Mouse (Mus musculus) thymus, postnatal 14 days (tissue): ENCODE data around the gene Spats2l.
A peak's percentile ranks its signal among the peaks of the same experiment; 100 is the strongest.

ENCODE experiments used
- DNase-seq: peaks from one replicate; pipeline ENCODE4 v3.0.0; 2021

Gene Spats2l

GRCm38 (mm10) chr1:57901494-57901893, 127.5 kb downstream of the Spats2l start:
- DNase-seq: no peak

- no peak for DNase-seq
Measured at GRCm38 (mm10) chr1:57903793-57904192, 129.8 kb downstream of the Spats2l start.

GRCm38 (mm10) chr1:57905912-57906311, 131.9 kb downstream of the Spats2l start:
- DNase-seq: no peak

GRCm38 (mm10) chr1:57906312-57906711, 132.3 kb downstream of the Spats2l start:
- no peak for DNase-seq

GRCm38 (mm10) chr1:57911561-57911960, 137.6 kb downstream of the Spats2l start:
- no peak for DNase-seq

- no peak for DNase-seq
Measured at GRCm38 (mm10) chr1:57917342-57917741, 143.4 kb downstream of the Spats2l start.

- DNase-seq: no peak
Measured at GRCm38 (mm10) chr1:57918567-57918966, 144.6 kb downstream of the Spats2l start.

GRCm38 (mm10) chr1:57934287-57934686, 160.3 kb downstream of the Spats2l start:
- DNase-seq: no peak

- no peak for DNase-seq
Measured at GRCm38 (mm10) chr1:57940691-57941090, 166.7 kb downstream of the Spats2l start.

- no peak for DNase-seq
Measured at GRCm38 (mm10) chr1:57941095-57941494, 167.1 kb downstream of the Spats2l start.

GRCm38 (mm10) chr1:57941734-57942133, 167.8 kb downstream of the Spats2l start:
- no peak for DNase-seq

- no peak for DNase-seq
Measured at GRCm38 (mm10) chr1:57942215-57942614, 168.3 kb downstream of the Spats2l start.

GRCm38 (mm10) chr1:57947552-57948347, 173.8 kb downstream of the Spats2l start:
- no peak for DNase-seq

- DNase-seq: no peak
Measured at GRCm38 (mm10) chr1:57949195-57949594, 175.2 kb downstream of the Spats2l start.

- no peak for DNase-seq
Measured at GRCm38 (mm10) chr1:57949716-57950115, 175.8 kb downstream of the Spats2l start.

GRCm38 (mm10) chr1:57952509-57952908, 178.5 kb downstream of the Spats2l start:
- DNase-seq: no peak

GRCm38 (mm10) chr1:57953586-57954375, 179.8 kb downstream of the Spats2l start:
- no peak for DNase-seq

- DNase-seq: peak; percentile 17
Measured at GRCm38 (mm10) chr1:57954376-57954765, 180.4 kb downstream of the Spats2l start.

GRCm38 (mm10) chr1:57955774-57956173, 181.8 kb downstream of the Spats2l start:
- no peak for DNase-seq

GRCm38 (mm10) chr1:57969327-57970271, 195.6 kb downstream of the Spats2l start:
- peak; percentile 95 for DNase-seq

GRCm38 (mm10) chr1:57971588-57971987, 197.6 kb downstream of the Spats2l start:
- no peak for DNase-seq

- DNase-seq: no peak
Measured at GRCm38 (mm10) chr1:57976860-57977259, 202.9 kb downstream of the Spats2l start.

GRCm38 (mm10) chr1:57989052-57989600, 215.2 kb downstream of the Spats2l start:
- no peak for DNase-seq
